Mouse (Mus musculus) small intestine, adult 2 months (tissue): ENCODE measurements around the gene Nfix.

Experiments used
- CTCF ChIP-seq: fragments of 200-500 bp; IDR thresholded peaks from 2 replicates; pipeline ENCODE4 v1.5.1; 2012; ENCODE audit warnings: low read depth, mild to moderate bottlenecking, control low read depth, inconsistent platforms, low read length, moderate library complexity, mixed read lengths; ENCODE audit not compliant: insufficient replicate concordance, insufficient read length; ENCODE audit errors: extremely low read depth
- POLR2A ChIP-seq: fragments of 200-500 bp; IDR thresholded peaks from 2 replicates; pipeline ENCODE4 v1.6.1; 2012; ENCODE audit warnings: low read depth, mild to moderate bottlenecking, control low read depth, inconsistent platforms, low read length, moderate library complexity

- TF ChIP-seq CTCF (no peak), POLR2A (no peak)
These were observed 138.1 kb downstream of the Nfix start for GRCm38 (mm10) chr8:84661961-84662571.
